Mouse (Mus musculus): ENCODE results near the gene Scamp4.

The Scamp4 gene

GRCm38 (mm10) chr10:80602698-80603325 is at the start of gene Scamp4, which contains the start of gene Adat3:
Gene Scamp4, plus strand, starts transcription at chr10:80602872.
Gene Adat3, plus strand, starts transcription at chr10:80602880.
- DNase-seq = peak; percentile 94

- no peak for DNase-seq
These were observed 49.1 kb upstream of the Scamp4 start for GRCm38 (mm10) chr10:80553575-80553974.

GRCm38 (mm10) chr10:80553997-80554396 is 48.7 kb upstream of the Scamp4 start:
- DNase-seq = no peak

GRCm38 (mm10) chr10:80557346-80557965 is 45.2 kb upstream of the Scamp4 start:
- peak; percentile 74 for DNase-seq

- DNase-seq = peak; percentile 53
These were observed 43.2 kb upstream of the Scamp4 start for GRCm38 (mm10) chr10:80559431-80559830.

GRCm38 (mm10) chr10:80560621-80561020 is 42.1 kb upstream of the Scamp4 start:
- DNase-seq = no peak

GRCm38 (mm10) chr10:80561116-80561944 is 41.3 kb upstream of the Scamp4 start, which contains the start of gene Rexo1:
Gene Rexo1, minus strand, starts transcription at chr10:80561560.
- DNase-seq = peak; percentile 92

- peak; percentile 85 for DNase-seq
These were observed 36.1 kb upstream of the Scamp4 start for GRCm38 (mm10) chr10:80566375-80567092.

GRCm38 (mm10) chr10:80568876-80569275 is 33.8 kb upstream of the Scamp4 start:
- peak; percentile 60 for DNase-seq

GRCm38 (mm10) chr10:80569664-80570066 is 33.0 kb upstream of the Scamp4 start:
- peak; percentile 65 for DNase-seq

GRCm38 (mm10) chr10:80570419-80570818 is 32.3 kb upstream of the Scamp4 start:
- no peak for DNase-seq

- DNase-seq = peak; percentile 75
These were observed 31.5 kb upstream of the Scamp4 start for GRCm38 (mm10) chr10:80570871-80571836.

- DNase-seq = no peak
These were observed 30.2 kb upstream of the Scamp4 start for GRCm38 (mm10) chr10:80572477-80572876.

- DNase-seq = no peak
These were observed 28.7 kb upstream of the Scamp4 start for GRCm38 (mm10) chr10:80573944-80574343.

- no peak for DNase-seq
These were observed 27.8 kb upstream of the Scamp4 start for GRCm38 (mm10) chr10:80574896-80575295.

GRCm38 (mm10) chr10:80575925-80576324 is 26.7 kb upstream of the Scamp4 start:
- peak; percentile 51 for DNase-seq

- peak; percentile 81 for DNase-seq
These were observed 26.1 kb upstream of the Scamp4 start for GRCm38 (mm10) chr10:80576351-80577194.

- DNase-seq = peak; percentile 93
These were observed 25.2 kb upstream of the Scamp4 start, which contains the start of gene Klf16 for GRCm38 (mm10) chr10:80577195-80578130. Gene Klf16, minus strand, starts transcription at chr10:80577321.

GRCm38 (mm10) chr10:80578131-80578750 is 24.4 kb upstream of the Scamp4 start:
- peak; percentile 83 for DNase-seq

All from cerebellum, adult 9-11 months (tissue).